Mouse (Mus musculus): ENCODE results near the gene Osbpl9. TPM values are rescaled to one million over a fixed set of nuclear protein-coding genes. Genes with fewer than 3 reads are reported as not detected.

The Osbpl9 gene
- 54.8 and 76.5 TPM in 2 replicates for total RNA-seq (2015; ENCODE audit: low replicate concordance)
- total RNA-seq (2017; ENCODE audit: low replicate concordance) = 33.3 and 46.8 TPM in 2 replicates

DNA sequence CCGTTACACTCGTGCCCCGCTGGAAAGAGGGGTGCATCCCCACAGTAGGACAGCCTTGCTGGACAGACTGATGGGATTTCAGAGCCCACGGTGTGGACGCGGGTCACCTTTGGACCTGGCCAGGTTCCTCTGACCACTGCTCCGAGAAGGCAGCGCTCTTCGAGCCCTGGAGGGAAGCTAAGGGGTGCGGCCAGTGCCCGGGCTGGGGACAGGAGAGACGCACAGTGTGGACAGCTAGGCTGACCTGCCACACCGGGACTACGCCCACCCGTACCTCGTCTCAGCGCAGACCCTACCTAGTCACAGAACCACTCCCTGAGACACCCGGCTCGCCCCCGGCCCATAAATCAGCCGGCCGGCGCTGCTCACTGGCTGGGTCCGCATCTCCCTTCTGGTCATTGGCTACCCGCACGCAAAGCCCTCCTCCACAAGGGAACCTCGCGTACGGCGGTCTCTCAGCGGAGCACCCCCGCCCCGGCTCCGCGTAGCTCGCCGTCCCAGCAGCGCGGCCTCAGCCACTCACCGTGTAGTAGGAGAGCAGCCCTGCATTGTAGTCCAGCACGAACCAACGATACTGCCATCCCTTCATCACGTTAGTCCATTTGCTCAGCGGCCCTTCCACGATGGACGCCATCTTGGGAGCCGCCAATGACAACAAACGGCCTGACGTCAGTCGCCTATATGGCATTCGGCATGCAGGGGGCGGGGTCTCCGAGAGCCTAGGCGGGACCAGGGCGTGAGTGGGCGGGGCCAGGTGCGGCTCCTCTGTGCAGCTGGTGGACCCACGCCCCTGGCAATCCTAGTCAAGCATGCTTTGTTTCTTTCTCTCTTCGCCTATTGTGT is at the start of gene Osbpl9:
Gene Osbpl9 (minus strand): TSS at position 691 of the 843 bp plus-strand sequence.
- ATAC-seq (replicated peaks; ENCODE audit: low FRiP score, poor library complexity, severe bottlenecking) = peak; percentile 96

GRCm38 (mm10) chr4:109251605-109252004 is 49.5 kb upstream of the Osbpl9 start:
- peak; percentile 63; the same call in 1 of the 2 replicates for ATAC-seq (replicated peaks; ENCODE audit: low FRiP score, poor library complexity, severe bottlenecking)

DNA sequence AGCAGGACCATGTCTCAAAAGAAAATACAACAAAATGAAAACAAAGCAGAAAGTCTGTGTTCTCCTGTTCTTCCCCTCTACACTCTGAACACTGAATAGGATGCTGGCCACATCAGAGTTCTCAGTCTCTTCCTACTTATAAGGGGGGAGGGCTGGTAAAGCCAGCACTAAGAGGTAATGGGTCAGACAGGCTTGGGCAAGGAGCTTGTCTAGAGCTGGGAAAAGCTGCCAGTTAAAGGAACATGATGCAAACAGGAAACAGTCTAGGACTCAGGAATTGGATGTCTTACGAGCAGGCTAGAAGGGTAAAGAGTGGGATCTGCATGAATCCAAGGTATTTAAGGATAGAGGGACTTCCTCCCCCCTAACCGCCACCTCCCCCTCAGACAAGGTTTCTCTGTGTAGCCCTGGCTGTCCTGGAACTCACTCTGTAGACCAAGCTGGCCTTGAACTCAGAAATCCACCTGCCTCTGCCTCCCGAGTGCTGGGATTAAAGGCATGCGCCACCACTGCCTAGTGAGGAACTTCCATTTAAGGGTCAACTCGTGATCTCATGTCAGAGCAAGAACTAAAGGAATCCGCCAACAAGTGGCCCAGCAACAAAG is 43.0 kb upstream of the Osbpl9 start:
- ATAC-seq (replicated peaks; ENCODE audit: low FRiP score, poor library complexity, severe bottlenecking) = no peak

DNA sequence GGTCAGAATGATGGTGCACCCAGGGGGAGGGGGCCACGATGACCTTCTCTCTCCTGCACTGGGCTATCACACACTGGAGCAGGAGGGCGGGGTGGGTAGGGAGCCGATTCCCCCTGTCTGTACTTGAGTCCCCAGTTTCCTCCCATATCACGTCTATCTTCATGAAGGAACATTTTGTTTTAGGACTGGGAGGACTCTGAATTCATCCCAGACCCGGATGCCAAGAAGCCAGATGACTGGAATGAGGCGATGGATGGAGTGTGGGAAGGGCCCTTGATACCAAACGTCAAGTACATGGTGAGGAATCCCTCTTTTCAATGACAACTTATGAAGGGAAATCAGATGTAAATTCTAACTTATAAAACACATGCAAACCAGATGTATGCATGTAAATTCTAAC is 42.4 kb upstream of the Osbpl9 start:
- no peak for ATAC-seq (replicated peaks; ENCODE audit: low FRiP score, poor library complexity, severe bottlenecking)

DNA sequence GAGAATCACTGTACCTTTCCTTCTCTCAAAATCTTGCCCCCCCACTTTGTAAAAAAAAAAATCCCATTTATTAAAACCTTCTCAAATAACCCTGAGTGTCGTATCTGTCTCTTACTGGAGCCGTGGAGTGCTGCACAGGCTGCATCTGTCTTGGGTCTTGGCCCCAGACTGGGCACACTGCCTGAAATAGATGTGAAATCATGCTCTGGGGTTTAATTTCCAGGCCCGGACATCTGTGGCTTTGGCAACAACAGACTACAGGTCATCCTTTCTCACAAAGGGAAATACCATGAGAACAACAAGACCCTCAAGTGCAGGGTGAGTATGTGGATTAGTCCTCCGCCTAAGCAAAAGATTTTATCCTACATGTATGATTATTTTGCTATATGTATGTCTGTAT is 39.9 kb upstream of the Osbpl9 start:
- ATAC-seq (replicated peaks; ENCODE audit: low FRiP score, poor library complexity, severe bottlenecking) = no peak

DNA sequence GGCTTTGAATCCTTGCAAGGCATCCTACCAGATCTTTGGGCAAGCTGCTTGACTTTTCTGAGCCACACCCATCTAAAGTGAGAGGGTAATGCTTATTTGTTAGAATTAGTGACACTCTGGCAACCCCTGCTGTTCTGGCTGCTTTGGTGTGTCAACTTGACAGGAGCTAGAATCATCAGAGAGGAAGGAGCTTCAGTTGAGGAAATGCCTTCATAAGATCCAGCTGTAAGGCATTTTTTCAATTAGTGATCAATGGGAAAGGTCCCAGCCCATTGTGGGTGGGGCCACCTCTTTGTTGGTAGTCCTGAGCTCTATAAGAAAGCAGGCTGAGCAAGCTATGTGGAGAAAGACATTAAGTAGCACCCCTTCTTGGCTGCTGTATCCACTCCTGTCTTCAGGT is 39.1 kb upstream of the Osbpl9 start:
- no peak for ATAC-seq (replicated peaks; ENCODE audit: low FRiP score, poor library complexity, severe bottlenecking)

DNA sequence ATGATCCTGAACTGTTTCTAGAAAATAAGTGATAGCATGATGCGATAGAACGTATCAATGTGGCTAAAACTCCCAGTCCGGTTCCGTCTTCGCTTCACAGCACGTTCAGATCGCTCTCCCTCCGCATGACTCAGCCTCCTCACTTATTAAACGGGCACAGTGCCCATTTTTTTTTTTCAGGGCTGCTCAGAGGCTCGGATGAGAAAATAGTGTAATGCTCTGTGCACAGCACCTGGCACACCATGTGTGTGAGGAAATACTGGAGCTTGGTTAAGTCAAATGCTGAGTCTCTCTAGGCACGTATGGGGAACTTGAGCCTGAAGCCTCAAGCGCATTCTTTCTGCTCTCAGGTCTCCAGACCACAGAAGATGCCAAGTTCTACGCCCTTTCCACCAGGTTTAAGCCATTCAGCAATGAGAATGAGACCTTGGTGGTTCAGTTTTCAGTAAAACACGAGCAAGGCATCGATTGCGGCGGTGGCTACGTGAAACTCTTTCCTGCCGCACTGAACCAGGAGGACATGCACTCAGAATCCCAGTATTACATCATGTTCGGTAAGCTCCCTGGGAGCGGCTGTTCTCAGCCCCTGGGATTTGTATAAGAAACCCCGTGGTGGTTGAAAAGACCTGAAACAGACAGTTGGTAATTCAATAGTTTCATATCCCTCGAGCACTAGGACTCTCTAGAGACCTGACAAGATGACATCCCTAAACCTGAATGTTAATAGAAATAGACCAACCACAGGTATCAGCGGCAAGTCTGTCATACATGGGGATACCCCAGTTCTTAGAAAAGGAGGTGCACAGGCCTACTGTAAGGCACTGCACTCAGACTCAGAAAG is 36.6 kb upstream of the Osbpl9 start:
- ATAC-seq (replicated peaks; ENCODE audit: low FRiP score, poor library complexity, severe bottlenecking) = no peak

DNA sequence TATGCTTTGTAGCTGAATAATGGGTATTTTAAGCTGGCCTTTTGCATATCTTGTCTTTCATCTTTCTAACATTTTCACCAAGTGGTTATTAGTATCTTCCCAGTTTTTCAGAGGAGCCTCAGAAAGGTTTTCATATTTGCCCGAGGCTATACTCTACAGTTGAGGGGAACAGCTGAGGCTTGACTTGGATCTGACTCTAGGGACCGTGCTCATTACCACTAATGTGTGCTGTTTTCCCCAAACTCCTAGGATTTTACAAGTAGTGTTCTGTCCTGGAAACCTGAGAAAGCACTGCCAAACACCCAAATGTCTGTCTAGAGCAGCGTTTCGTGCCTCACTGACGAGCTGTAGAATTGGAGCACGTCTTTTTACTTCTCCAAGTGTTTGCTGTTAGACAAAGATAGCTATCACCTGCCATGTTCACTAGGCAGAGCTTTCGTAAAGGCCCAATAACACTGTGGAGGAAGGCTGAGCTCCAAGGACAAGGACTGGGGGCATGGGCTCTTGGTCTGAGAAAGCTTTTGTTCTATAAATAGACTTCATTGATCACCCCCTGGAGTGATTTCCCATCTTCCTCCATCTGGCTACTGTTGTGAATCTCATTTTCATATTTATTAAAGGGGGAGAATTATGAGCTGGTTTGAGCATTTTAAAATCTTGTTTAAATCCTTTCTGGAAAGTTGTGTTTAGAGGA is 34.3 kb upstream of the Osbpl9 start:
- ATAC-seq (replicated peaks; ENCODE audit: low FRiP score, poor library complexity, severe bottlenecking) = no peak

- no peak for ATAC-seq (replicated peaks; ENCODE audit: low FRiP score, poor library complexity, severe bottlenecking)
Measured at GRCm38 (mm10) chr4:109234806-109235350, 32.8 kb upstream of the Osbpl9 start.

DNA sequence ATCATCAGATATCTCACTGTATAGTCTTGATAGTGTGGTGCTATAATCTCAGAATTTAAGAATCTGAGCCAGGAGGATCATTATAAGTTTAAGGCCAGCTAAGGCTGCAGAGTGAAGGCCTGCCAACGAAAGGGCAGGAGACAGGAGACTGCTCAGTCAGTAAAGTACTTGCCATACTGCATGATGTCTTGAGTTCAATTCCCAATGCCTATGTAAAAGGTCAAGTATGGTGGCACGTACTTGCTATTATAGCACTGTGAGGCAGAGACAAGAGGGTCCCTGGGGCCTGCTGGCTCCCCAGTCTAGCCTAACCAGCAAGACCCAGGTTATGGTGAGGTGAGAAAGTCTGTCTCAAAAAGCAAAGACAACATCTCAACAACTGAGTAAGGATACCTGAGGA is 32.1 kb upstream of the Osbpl9 start, which contains the start of gene Calr4:
Gene Calr4 (plus strand): TSS at position 301 of the 400 bp plus-strand sequence.
- no peak for ATAC-seq (replicated peaks; ENCODE audit: low FRiP score, poor library complexity, severe bottlenecking)

GRCm38 (mm10) chr4:109229766-109230279 is 27.8 kb upstream of the Osbpl9 start:
- ATAC-seq (replicated peaks; ENCODE audit: low FRiP score, poor library complexity, severe bottlenecking) = no peak

- ATAC-seq (replicated peaks; ENCODE audit: low FRiP score, poor library complexity, severe bottlenecking) = no peak
Measured at GRCm38 (mm10) chr4:109226071-109226470, 24.0 kb upstream of the Osbpl9 start.

- no peak for ATAC-seq (replicated peaks; ENCODE audit: low FRiP score, poor library complexity, severe bottlenecking)
Measured at GRCm38 (mm10) chr4:109225606-109226005, 23.5 kb upstream of the Osbpl9 start.

- ATAC-seq (replicated peaks; ENCODE audit: low FRiP score, poor library complexity, severe bottlenecking) = no peak
Measured at GRCm38 (mm10) chr4:109224762-109225552, 22.9 kb upstream of the Osbpl9 start.

DNA sequence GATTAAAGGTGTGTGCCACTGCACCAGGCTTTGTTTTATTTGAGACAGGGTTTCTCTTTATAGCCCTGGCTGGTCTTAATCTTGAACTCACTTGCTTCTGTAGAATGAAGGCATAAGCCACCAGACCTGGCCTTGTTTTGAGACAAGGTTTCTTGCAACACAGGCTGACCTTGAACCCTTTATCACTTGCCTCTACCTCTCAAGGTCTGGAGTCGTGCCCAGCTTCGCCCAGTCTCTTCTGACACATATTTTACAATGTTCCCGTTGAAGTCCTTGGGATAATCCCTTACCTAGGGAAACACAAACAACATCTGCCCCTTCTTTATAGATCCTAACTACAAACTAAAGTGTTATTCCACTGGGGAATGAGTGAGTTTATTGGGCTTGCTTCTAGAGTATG is 19.9 kb upstream of the Osbpl9 start:
- no peak for ATAC-seq (replicated peaks; ENCODE audit: low FRiP score, poor library complexity, severe bottlenecking)

DNA sequence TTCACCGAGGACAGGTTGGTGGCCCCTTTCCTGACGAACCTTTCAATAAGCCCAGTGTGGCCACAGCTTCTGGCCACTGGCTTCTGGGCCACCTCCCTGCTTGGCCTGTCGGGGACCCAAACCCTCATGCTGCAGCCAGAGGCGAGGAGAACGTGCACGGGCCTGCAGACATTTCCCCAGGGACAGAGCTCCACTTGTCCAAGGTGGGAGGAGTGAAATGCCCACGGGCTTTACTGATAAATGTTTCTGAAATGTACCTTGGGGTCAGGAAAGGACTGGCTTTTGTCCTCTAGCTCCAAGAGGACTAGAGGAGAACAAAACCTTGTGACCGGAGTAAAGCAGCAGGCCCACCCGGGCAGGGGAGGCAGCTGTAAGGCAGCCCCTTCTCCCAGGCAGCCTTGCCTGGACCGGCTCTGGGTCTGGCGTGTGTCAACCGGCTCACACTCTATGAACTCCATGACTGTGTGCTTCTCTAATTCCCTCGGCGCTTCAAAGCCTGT is 18.4 kb upstream of the Osbpl9 start:
- no peak for ATAC-seq (replicated peaks; ENCODE audit: low FRiP score, poor library complexity, severe bottlenecking)

DNA sequence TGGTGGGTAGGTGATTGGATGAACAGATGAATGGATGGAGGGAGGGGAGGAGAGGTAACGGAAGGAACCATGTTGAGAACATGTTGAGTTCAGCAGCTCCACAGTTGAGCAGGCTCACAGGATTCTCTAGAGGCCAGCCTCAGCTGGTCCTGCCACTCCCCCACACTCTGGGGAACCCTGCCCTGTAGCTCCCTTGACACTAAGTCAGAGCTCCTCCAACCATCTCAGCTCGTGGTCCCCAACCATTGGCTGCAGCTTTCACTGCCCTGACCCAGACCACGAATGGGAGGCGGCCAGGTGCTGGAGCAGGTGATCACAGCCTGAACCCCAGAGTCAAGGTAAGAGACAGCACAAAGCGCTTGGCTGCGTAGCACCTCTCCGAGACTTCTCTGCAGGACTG is 15.9 kb upstream of the Osbpl9 start:
- ATAC-seq (replicated peaks; ENCODE audit: low FRiP score, poor library complexity, severe bottlenecking) = no peak

- no peak for ATAC-seq (replicated peaks; ENCODE audit: low FRiP score, poor library complexity, severe bottlenecking)
Measured at GRCm38 (mm10) chr4:109213986-109214385, 11.9 kb upstream of the Osbpl9 start.

Measured in erythroblast, adult 5-6 weeks (primary cell).